Mouse (Mus musculus) hindbrain, embryonic 14.5 days (tissue): Measurements from ENCODE around the gene Vmn1r170. TPM values are rescaled to one million over a fixed set of nuclear protein-coding genes. Genes with fewer than 3 reads are reported as not detected.
"Not testable (repeated sequence)": the region's sequence is repeated elsewhere in the genome, so short reads cannot be mapped to it uniquely, and the experiment has no call there.

ENCODE experiments used
- ATAC-seq: fragments of 200-750 bp; cut with Nextera tagmentation; 2 replicates; pipeline ENCODE4 v1.8.0; 2017; ENCODE audit warnings: moderate number of reproducible peaks, mild to moderate bottlenecking, moderate TSS enrichment, moderate library complexity; ENCODE audit not compliant: low FRiP score
- DNase-seq: peaks from one replicate; pipeline ENCODE4 v3.0.0-alpha.2; 2015; ENCODE audit warnings: low spot score
- H3K27ac ChIP-seq: fragments of 300-500 bp; sonication (generic); 2 replicates; pipeline ENCODE4 v1.5.1; 2014; ENCODE audit warnings: mild to moderate bottlenecking, moderate library complexity
- H3K27me3 ChIP-seq: fragments of 300-500 bp; sonication (generic); 2 replicates; pipeline ENCODE4 v1.6.1; 2014; ENCODE audit warnings: mild to moderate bottlenecking, low read length, mixed read lengths; ENCODE audit not compliant: control insufficient read depth, insufficient read depth
- H3K36me3 ChIP-seq: fragments of 300-500 bp; sonication (generic); replicated peaks from 2 replicates; pipeline ENCODE4 v1.6.1; 2014; ENCODE audit not compliant: control insufficient read depth, insufficient read depth
- H3K4me1 ChIP-seq: fragments of 300-500 bp; sonication (generic); replicated peaks from 2 replicates; pipeline ENCODE4 v1.6.1; 2014; ENCODE audit warnings: antibody characterized with exemption, low read length, mixed read lengths; ENCODE audit not compliant: control insufficient read depth, insufficient read depth
- H3K4me2 ChIP-seq: fragments of 300-500 bp; sonication (generic); replicated peaks from 2 replicates; pipeline ENCODE4 v1.6.1; 2014; ENCODE audit warnings: mild to moderate bottlenecking, moderate library complexity
- H3K4me3 ChIP-seq: fragments of 300-500 bp; sonication (generic); replicated peaks from 2 replicates; pipeline ENCODE4 v1.5.1; 2014; ENCODE audit warnings: mild to moderate bottlenecking, low read length
- H3K9ac ChIP-seq: fragments of 300-500 bp; sonication (generic); 2 replicates; pipeline ENCODE4 v1.6.1; 2014
- H3K9me3 ChIP-seq: fragments of 300-500 bp; sonication (generic); 2 replicates; pipeline ENCODE4 v1.6.1; 2016; ENCODE audit warnings: low read length; ENCODE audit not compliant: control insufficient read depth
- WGBS: fragments of 180-500 bp; shearing (Covaris S2); extraction: QIAGEN DNeasy Blood & Tissue Kit; methylation state at CpG from one replicate; pipeline ENCODE4 v1.1.7; 2014; 5-methylcytosine and 5-hydroxymethylcytosine counted together
- polyA plus RNA-seq: library from polyadenylated mRNA; unstranded; fragments of >200 nt; fragmentation: Nextera tagmentation; extraction: Ambion mirVana; gene quantifications from 2 replicates; pipeline ENCODE4 v1.2.1, GENCODE M21; 2014

Gene Vmn1r170
- polyA plus RNA-seq, result not detected in 2 replicates

- not testable (repeated sequence) for H3K27me3 ChIP-seq, H3K4me3 ChIP-seq, ATAC-seq, H3K4me1 ChIP-seq, H3K4me2 ChIP-seq, DNase-seq, H3K36me3 ChIP-seq, H3K27ac ChIP-seq, H3K9ac ChIP-seq
- 52% methylated on average over 1 of the region's 1 CpGs for WGBS
- H3K9me3 ChIP-seq, result peaks cover 18% of the 10 kb centered on the region; the same call in 1 of the 2 replicates
These were observed at the start of gene Vmn1r170 for GRCm38 (mm10) chr7:23605875-23606274. Gene Vmn1r170 (plus strand): TSS chr7:23606175.

GRCm38 (mm10) chr7:23575226-23575625, 30.7 kb upstream of the Vmn1r170 start, which contains the start of gene Vmn1r169:
Gene Vmn1r169 (plus strand): TSS chr7:23575526.
- not testable (repeated sequence) for H3K4me1 ChIP-seq, H3K36me3 ChIP-seq

GRCm38 (mm10) chr7:23630422-23630821, 24.4 kb downstream of the Vmn1r170 start, which contains the start of gene Vmn1r171:
Gene Vmn1r171 (plus strand): TSS chr7:23630722.
- no peaks in the 10 kb centered on the region for H3K27me3 ChIP-seq
- no peaks in the 10 kb centered on the region for H3K4me1 ChIP-seq
- no peak for ATAC-seq
- H3K9me3 ChIP-seq, result peaks cover 42% of the 10 kb centered on the region
- DNase-seq, result no peak
- H3K9ac ChIP-seq, result no peak within 1 kb of the TSS
- H3K36me3 ChIP-seq, result no peaks in the 10 kb centered on the region
- H3K4me2 ChIP-seq, result no peak within 1 kb of the TSS
- H3K27ac ChIP-seq, result no peak within 1 kb of the TSS
- H3K4me3 ChIP-seq, result no peak within 1 kb of the TSS

More at GRCm38 (mm10) chr7:23575226-23575625, 30.7 kb upstream of the Vmn1r170 start, which contains the start of gene Vmn1r169:
- DNase-seq, ATAC-seq, H3K27me3 ChIP-seq, H3K27ac ChIP-seq, H3K9ac ChIP-seq, H3K4me3 ChIP-seq, H3K9me3 ChIP-seq, H3K4me2 ChIP-seq: not testable (repeated sequence)
- 85% methylated on average over 1 of the region's 2 CpGs for WGBS

Other genes with a start within 250 kb of the Vmn1r170 start
- not detected in 2 replicates for gene Nlrp5, start 220.3 kb upstream of the Vmn1r170 start, polyA plus RNA-seq
- gene Vmn1r167, start 99.0 kb upstream of the Vmn1r170 start, polyA plus RNA-seq, result not detected in 2 replicates
- not detected in 2 replicates for gene Vmn1r168, start 66.4 kb upstream of the Vmn1r170 start, polyA plus RNA-seq
- not detected in 2 replicates for gene Vmn1r169, start 30.6 kb upstream of the Vmn1r170 start, polyA plus RNA-seq
- not detected in 2 replicates for gene Vmn1r171, start 24.5 kb downstream of the Vmn1r170 start, polyA plus RNA-seq
- not detected in 2 replicates for gene Vmn1r172, start 52.1 kb downstream of the Vmn1r170 start, polyA plus RNA-seq
- gene Vmn1r173, start 94.5 kb downstream of the Vmn1r170 start, polyA plus RNA-seq, result not detected in 2 replicates
- not detected in 2 replicates for gene Vmn1r174, start 146.1 kb downstream of the Vmn1r170 start, polyA plus RNA-seq
- not detected in 2 replicates for gene Vmn1r175, start 204.5 kb downstream of the Vmn1r170 start, polyA plus RNA-seq
- not detected in 2 replicates for gene Vmn1r176, start 231.2 kb downstream of the Vmn1r170 start, polyA plus RNA-seq